Mouse (Mus musculus): ENCODE data around the gene Xcl1.

- TF ChIP-seq RAD21 (IDR thresholded peaks at IDR 0.05; ENCODE audit: low read depth, low read length) (no peak), E2F4 (IDR thresholded peaks at IDR 0.05; ENCODE audit: borderline replicate concordance, low read depth, low read length) (no peak)
These were observed 20.3 kb upstream of the Xcl1 start for GRCm38 (mm10) chr1:164955452-164956196.

Data from MEL (cell line).